Mouse (Mus musculus) E14TG2a.4 (cell line): ENCODE measurements around the gene Tmem11.

Experiments
- H3K27me3 ChIP-seq: 2 replicates; pipeline ENCODE4 v1.6.1; 2014; ENCODE audit warnings: low read length, control low read depth; ENCODE audit not compliant: insufficient read depth
- H3K36me3 ChIP-seq: 2 replicates; pipeline ENCODE4 v1.6.1; 2014; ENCODE audit warnings: low read length, control low read depth; ENCODE audit not compliant: insufficient read depth
- H3K4me1 ChIP-seq: replicated peaks from 2 replicates; pipeline ENCODE4 v1.6.1; 2014; ENCODE audit warnings: low read depth, low read length, control low read depth
- H3K4me3 ChIP-seq: replicated peaks from 2 replicates; pipeline ENCODE4 v1.5.1; 2014; ENCODE audit warnings: mild to moderate bottlenecking, low read length
- H3K9me3 ChIP-seq: 2 replicates; pipeline ENCODE4 v1.6.1; 2014; ENCODE audit warnings: low read length, control low read depth
- CTCF ChIP-seq: conservative IDR thresholded peaks from 2 replicates; pipeline ENCODE4 v1.5.1; 2014; ENCODE audit warnings: low read length
- NANOG ChIP-seq: IDR thresholded peaks from 2 replicates; pipeline ENCODE4 v1.6.1; 2014; ENCODE audit warnings: borderline replicate concordance, low read length, mixed read lengths
- POU5F1 ChIP-seq: IDR thresholded peaks from 2 replicates; pipeline ENCODE4 v1.6.1; 2014; ENCODE audit warnings: low read length, borderline replicate concordance

Gene Tmem11

GRCm38 (mm10) chr11:60863196-60863595 is 15.9 kb downstream of the Tmem11 start:
- H3K36me3 ChIP-seq = peaks cover 97% of the 10 kb centered on the region
- no peaks in the 10 kb centered on the region for H3K9me3 ChIP-seq
- H3K4me3 ChIP-seq = no peak overlapping the region
- H3K27me3 ChIP-seq = no peaks in the 10 kb centered on the region
- H3K4me1 ChIP-seq = peaks cover 71% of the 10 kb centered on the region
- TF ChIP-seq NANOG (no peak), CTCF (no peak), POU5F1 (no peak)

- Histone ChIP-seq H3K4me3 (no peak overlapping the region), H3K27me3 (no peaks in the 10 kb centered on the region), H3K36me3 (peaks cover 97% of the 10 kb centered on the region), H3K9me3 (no peaks in the 10 kb centered on the region), H3K4me1 (peaks cover 68% of the 10 kb centered on the region)
- TF ChIP-seq CTCF (no peak), NANOG (no peak)
These were observed 17.1 kb downstream of the Tmem11 start for GRCm38 (mm10) chr11:60861993-60862392.

- no peaks in the 10 kb centered on the region for H3K27me3 ChIP-seq
- no peak overlapping the region for H3K4me3 ChIP-seq
- peaks cover 97% of the 10 kb centered on the region for H3K36me3 ChIP-seq
- TF ChIP-seq POU5F1 = no peak
- TF ChIP-seq NANOG = no peak
- no peak for TF ChIP-seq CTCF
- H3K9me3 ChIP-seq = no peaks in the 10 kb centered on the region
- H3K4me1 ChIP-seq = peaks cover 17% of the 10 kb centered on the region
These were observed 22.5 kb downstream of the Tmem11 start for GRCm38 (mm10) chr11:60856587-60856986.

- Histone ChIP-seq H3K4me3 (no peak overlapping the region), H3K4me1 (peaks cover 54% of the 10 kb centered on the region), H3K27me3 (no peaks in the 10 kb centered on the region), H3K9me3 (no peaks in the 10 kb centered on the region), H3K36me3 (peaks cover 72% of the 10 kb centered on the region)
- TF ChIP-seq CTCF (no peak), NANOG (no peak), POU5F1 (no peak)
These were observed 33.7 kb downstream of the Tmem11 start for GRCm38 (mm10) chr11:60845415-60845814.

GRCm38 (mm10) chr11:60843412-60843811 is 35.7 kb downstream of the Tmem11 start:
- no peak overlapping the region for H3K4me3 ChIP-seq

GRCm38 (mm10) chr11:60841467-60842200 is 37.4 kb downstream of the Tmem11 start:
- TF ChIP-seq NANOG (no peak), CTCF (no peak), POU5F1 (no peak)
- H3K27me3 ChIP-seq = no peaks in the 10 kb centered on the region
- peaks cover 51% of the 10 kb centered on the region for H3K36me3 ChIP-seq
- H3K9me3 ChIP-seq = no peaks in the 10 kb centered on the region
- peak overlapping the region; percentile 27 for H3K4me3 ChIP-seq
- H3K4me1 ChIP-seq = peaks cover 81% of the 10 kb centered on the region

More at GRCm38 (mm10) chr11:60843412-60843811, 35.7 kb downstream of the Tmem11 start:
- H3K9me3 ChIP-seq = no peaks in the 10 kb centered on the region
- peaks cover 63% of the 10 kb centered on the region for H3K4me1 ChIP-seq
- H3K36me3 ChIP-seq = peaks cover 63% of the 10 kb centered on the region
- TF ChIP-seq NANOG = no peak
- TF ChIP-seq CTCF = no peak
- no peak for TF ChIP-seq POU5F1
- H3K27me3 ChIP-seq = no peaks in the 10 kb centered on the region

GRCm38 (mm10) chr11:60837644-60838406 is 41.2 kb downstream of the Tmem11 start:
- Histone ChIP-seq H3K27me3 (no peaks in the 10 kb centered on the region), H3K4me3 (0 out of 2 replicates have a peak overlapping the region, but pooled peaks have one; percentile 3), H3K36me3 (peaks cover 37% of the 10 kb centered on the region), H3K9me3 (no peaks in the 10 kb centered on the region), H3K4me1 (peaks cover 66% of the 10 kb centered on the region)
- TF ChIP-seq POU5F1 (no peak), CTCF (no peak), NANOG (no peak)

GRCm38 (mm10) chr11:60836897-60837296 is 42.2 kb downstream of the Tmem11 start:
- Histone ChIP-seq H3K27me3 (no peaks in the 10 kb centered on the region), H3K9me3 (no peaks in the 10 kb centered on the region), H3K4me3 (0 out of 2 replicates have a peak overlapping the region, but pooled peaks have one; percentile 3), H3K4me1 (peaks cover 61% of the 10 kb centered on the region), H3K36me3 (peaks cover 45% of the 10 kb centered on the region)
- TF ChIP-seq NANOG = no peak
- TF ChIP-seq CTCF = no peak
- no peak for TF ChIP-seq POU5F1

- Histone ChIP-seq H3K9me3 (no peaks in the 10 kb centered on the region), H3K4me3 (peak within 1 kb of the TSS; percentile 83), H3K4me1 (peaks cover 27% of the 10 kb centered on the region), H3K27me3 (peaks cover 7% of the 10 kb centered on the region; the same call in 1 of the 2 replicates), H3K36me3 (peaks cover 33% of the 10 kb centered on the region)
- TF ChIP-seq CTCF = no peak
- 0 out of 2 replicates have a peak, but pooled peaks have one; percentile 10 for TF ChIP-seq POU5F1
- peak; percentile 18; the same call in 1 of the 2 replicates for TF ChIP-seq NANOG
These were observed 48.5 kb downstream of the Tmem11 start, which contains the start of gene Dhrs7b for GRCm38 (mm10) chr11:60830433-60831052. Gene Dhrs7b, plus strand, starts transcription at chr11:60830631.
